Mouse (Mus musculus) splenic B cell, adult 2 months (primary cell): ENCODE measurements around the gene Apba1.

Experiments used
- DNase-seq: peaks from one replicate; pipeline ENCODE4 v3.0.0-alpha.2; 2011; ENCODE audit warnings: low read depth, low spot score
- H3K27me3 ChIP-seq: 2 replicates; pipeline ENCODE4 v1.6.1; 2012; ENCODE audit warnings: mild to moderate bottlenecking, low read length, moderate library complexity, mixed read lengths; ENCODE audit not compliant: control insufficient read depth, poor library complexity, insufficient read depth, severe bottlenecking
- H3K36me3 ChIP-seq: 2 replicates; pipeline ENCODE4 v1.6.1; 2012; ENCODE audit warnings: mild to moderate bottlenecking, low read length, moderate library complexity, mixed read lengths; ENCODE audit not compliant: control insufficient read depth, poor library complexity, insufficient read depth, severe bottlenecking

Gene Apba1

GRCm38 (mm10) chr19:23788420-23789132 is 29.9 kb downstream of the Apba1 start:
- DNase-seq = no peak
- Histone ChIP-seq H3K36me3 (no peaks in the 10 kb centered on the region), H3K27me3 (no peaks in the 10 kb centered on the region)

GRCm38 (mm10) chr19:23791704-23792103 is 33.0 kb downstream of the Apba1 start:
- no peak for DNase-seq
- Histone ChIP-seq H3K27me3 (no peaks in the 10 kb centered on the region), H3K36me3 (no peaks in the 10 kb centered on the region)

- Histone ChIP-seq H3K27me3 (no peaks in the 10 kb centered on the region), H3K36me3 (no peaks in the 10 kb centered on the region)
- no peak for DNase-seq
These were observed 33.9 kb downstream of the Apba1 start for GRCm38 (mm10) chr19:23792559-23792958.

GRCm38 (mm10) chr19:23794491-23794890 is 35.8 kb downstream of the Apba1 start:
- DNase-seq = no peak
- Histone ChIP-seq H3K36me3 (no peaks in the 10 kb centered on the region), H3K27me3 (no peaks in the 10 kb centered on the region)

GRCm38 (mm10) chr19:23795156-23795555 is 36.5 kb downstream of the Apba1 start:
- H3K36me3 ChIP-seq = no peaks in the 10 kb centered on the region

GRCm38 (mm10) chr19:23801174-23801573 is 42.5 kb downstream of the Apba1 start:
- H3K36me3 ChIP-seq = no peaks in the 10 kb centered on the region
- no peaks in the 10 kb centered on the region for H3K27me3 ChIP-seq
- DNase-seq = no peak

More at GRCm38 (mm10) chr19:23795156-23795555, 36.5 kb downstream of the Apba1 start:
- DNase-seq = no peak
- no peaks in the 10 kb centered on the region for H3K27me3 ChIP-seq

- no peaks in the 10 kb centered on the region for H3K27me3 ChIP-seq
- no peak for DNase-seq
- no peaks in the 10 kb centered on the region for H3K36me3 ChIP-seq
These were observed 44.7 kb downstream of the Apba1 start for GRCm38 (mm10) chr19:23803221-23803870.

GRCm38 (mm10) chr19:23806796-23807195 is 48.1 kb downstream of the Apba1 start:
- H3K27me3 ChIP-seq = no peaks in the 10 kb centered on the region
- no peaks in the 10 kb centered on the region for H3K36me3 ChIP-seq
- no peak for DNase-seq

GRCm38 (mm10) chr19:23807371-23807770 is 48.7 kb downstream of the Apba1 start:
- no peak for DNase-seq
- no peaks in the 10 kb centered on the region for H3K27me3 ChIP-seq
- no peaks in the 10 kb centered on the region for H3K36me3 ChIP-seq

- Histone ChIP-seq H3K36me3 (no peaks in the 10 kb centered on the region), H3K27me3 (no peaks in the 10 kb centered on the region)
- DNase-seq = no peak
These were observed 50.5 kb downstream of the Apba1 start for GRCm38 (mm10) chr19:23809236-23809635.

GRCm38 (mm10) chr19:23810512-23810911 is 51.8 kb downstream of the Apba1 start:
- no peaks in the 10 kb centered on the region for H3K27me3 ChIP-seq
- H3K36me3 ChIP-seq = no peaks in the 10 kb centered on the region
- no peak for DNase-seq

GRCm38 (mm10) chr19:23810976-23811375 is 52.3 kb downstream of the Apba1 start:
- Histone ChIP-seq H3K36me3 (no peaks in the 10 kb centered on the region), H3K27me3 (no peaks in the 10 kb centered on the region)
- no peak for DNase-seq

- no peak for DNase-seq
- H3K27me3 ChIP-seq = no peaks in the 10 kb centered on the region
- no peaks in the 10 kb centered on the region for H3K36me3 ChIP-seq
These were observed 58.1 kb downstream of the Apba1 start for GRCm38 (mm10) chr19:23816762-23817161.

- DNase-seq = no peak
These were observed 58.5 kb downstream of the Apba1 start for GRCm38 (mm10) chr19:23817196-23817595.

GRCm38 (mm10) chr19:23819882-23820281 is 61.2 kb downstream of the Apba1 start:
- no peak for DNase-seq
- Histone ChIP-seq H3K36me3 (no peaks in the 10 kb centered on the region), H3K27me3 (no peaks in the 10 kb centered on the region)

More at GRCm38 (mm10) chr19:23817196-23817595, 58.5 kb downstream of the Apba1 start:
- no peaks in the 10 kb centered on the region for H3K27me3 ChIP-seq
- H3K36me3 ChIP-seq = no peaks in the 10 kb centered on the region
